Mouse (Mus musculus) hindbrain, embryonic 11.5 days (tissue): ENCODE data around the gene Bcl2a1d. TPM values are rescaled to one million over a fixed set of nuclear protein-coding genes. Genes with fewer than 3 reads are reported as not detected.
"Not testable (repeated sequence)": the region's sequence is repeated elsewhere in the genome, so short reads cannot be mapped to it uniquely, and the experiment has no call there.

ENCODE experiments used
- ATAC-seq: fragments of 200-750 bp; cut with Nextera tagmentation; 2 replicates; pipeline ENCODE4 v1.8.0; 2017; ENCODE audit warnings: mild to moderate bottlenecking, moderate TSS enrichment, moderate library complexity; ENCODE audit not compliant: low FRiP score
- DNase-seq: peaks from one replicate; pipeline ENCODE4 v3.0.0-alpha.2; 2015; ENCODE audit warnings: low spot score
- H3K27ac ChIP-seq: fragments of 300-500 bp; sonication (generic); 2 replicates; pipeline ENCODE4 v1.5.1; 2014; ENCODE audit warnings: mild to moderate bottlenecking, low read depth, low read length
- H3K27me3 ChIP-seq: fragments of 300-500 bp; sonication (generic); 2 replicates; pipeline ENCODE4 v1.6.1; 2014; ENCODE audit warnings: mild to moderate bottlenecking, low read length, moderate library complexity, mixed read lengths; ENCODE audit not compliant: control insufficient read depth, insufficient read depth
- H3K36me3 ChIP-seq: fragments of 300-500 bp; sonication (generic); 2 replicates; pipeline ENCODE4 v1.6.1; 2014; ENCODE audit warnings: mild to moderate bottlenecking, low read length, moderate library complexity, mixed read lengths; ENCODE audit not compliant: control insufficient read depth, insufficient read depth
- H3K4me1 ChIP-seq: fragments of 300-500 bp; sonication (generic); replicated peaks from 2 replicates; pipeline ENCODE4 v1.6.1; 2014; ENCODE audit warnings: low read length, mixed read lengths; ENCODE audit not compliant: control insufficient read depth, insufficient read depth
- H3K4me2 ChIP-seq: fragments of 300-500 bp; sonication (generic); replicated peaks from 2 replicates; pipeline ENCODE4 v1.6.1; 2014; ENCODE audit warnings: mild to moderate bottlenecking, low read depth, low read length
- H3K4me3 ChIP-seq: fragments of 300-500 bp; sonication (generic); 2 replicates; pipeline ENCODE4 v1.5.1; 2014; ENCODE audit warnings: low read depth, low read length
- H3K9ac ChIP-seq: fragments of 300-500 bp; sonication (generic); 2 replicates; pipeline ENCODE4 v1.6.1; 2014; ENCODE audit warnings: low read depth, low read length
- H3K9me3 ChIP-seq: fragments of 300-500 bp; sonication (generic); 2 replicates; pipeline ENCODE4 v1.6.1; 2016; ENCODE audit warnings: low read length; ENCODE audit not compliant: control insufficient read depth
- whole genome bisulfite sequencing: fragments of 180-500 bp; shearing (Covaris S2); extraction: QIAGEN DNeasy Blood & Tissue Kit; methylation state at CpG from one replicate; pipeline ENCODE4 v1.1.7; 2014; 5-methylcytosine and 5-hydroxymethylcytosine counted together
- polyA plus RNA-seq: library from polyadenylated mRNA; unstranded; fragments of >200 nt; fragmentation: Nextera tagmentation; extraction: Ambion mirVana; gene quantifications from 2 replicates; pipeline ENCODE4 v1.2.1, GENCODE M21; 2014

Gene Bcl2a1d
- not detected in 2 replicates for polyA plus RNA-seq

DNA sequence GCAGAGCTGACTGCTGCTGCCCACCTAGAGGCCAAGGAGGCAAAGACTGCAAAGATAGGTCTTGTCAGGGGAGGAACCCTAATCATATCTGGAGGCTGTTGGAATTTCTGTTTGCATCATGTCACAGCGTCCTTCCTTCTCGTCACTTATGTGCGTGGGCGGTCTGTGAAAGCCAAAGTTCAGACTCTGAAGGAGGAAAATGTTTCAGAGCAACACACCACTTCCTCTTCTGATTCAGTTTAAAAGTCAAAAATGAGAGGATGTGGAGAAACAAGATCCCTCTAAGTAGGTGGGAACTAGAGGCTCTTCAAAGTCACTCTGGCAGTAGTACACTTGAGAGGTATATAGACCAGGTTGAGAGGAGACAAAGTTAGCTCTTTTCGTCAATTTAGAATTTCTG lies at the start of gene Bcl2a1d:
Gene Bcl2a1d (minus strand): TSS at position 187 of the 400 bp plus-strand sequence.
- not testable (repeated sequence) for H3K4me2 ChIP-seq, H3K4me3 ChIP-seq, H3K36me3 ChIP-seq, H3K9ac ChIP-seq, H3K9me3 ChIP-seq, H3K27me3 ChIP-seq, H3K27ac ChIP-seq, ATAC-seq, DNase-seq, H3K4me1 ChIP-seq
- 91% methylated on average over 5 of the region's 5 CpGs for WGBS

GRCm38 (mm10) chr9:88770239-88770638 lies 38.5 kb upstream of the Bcl2a1d start:
- WGBS = 88% methylated on average over 2 of the region's 6 CpGs
- H3K9ac ChIP-seq, H3K4me3 ChIP-seq, H3K36me3 ChIP-seq, H3K9me3 ChIP-seq, H3K4me2 ChIP-seq, H3K4me1 ChIP-seq, ATAC-seq, H3K27ac ChIP-seq, H3K27me3 ChIP-seq, DNase-seq: not testable (repeated sequence)

DNA sequence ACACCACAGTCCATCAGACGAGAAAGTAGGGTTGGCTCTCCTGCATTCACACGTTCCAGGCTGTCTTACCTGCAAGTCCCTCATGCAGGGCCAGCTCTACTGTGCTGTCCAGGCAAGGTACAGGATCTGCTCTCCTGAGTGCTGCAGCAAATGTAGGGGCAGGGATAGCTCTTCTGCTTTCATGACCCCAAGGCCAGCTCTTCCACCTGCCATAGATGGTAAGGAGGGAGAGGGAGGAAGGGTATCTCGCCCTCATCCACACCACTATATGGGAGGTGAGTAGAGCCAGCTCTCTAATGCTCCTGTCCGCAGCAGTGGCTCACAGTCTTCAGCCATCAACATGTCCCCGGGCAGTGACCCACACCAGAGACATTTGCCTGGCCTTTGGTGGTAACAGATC lies 37.8 kb upstream of the Bcl2a1d start:
- H3K9ac ChIP-seq, H3K27ac ChIP-seq, H3K4me1 ChIP-seq, ATAC-seq, H3K36me3 ChIP-seq, H3K4me3 ChIP-seq, H3K9me3 ChIP-seq, DNase-seq, H3K27me3 ChIP-seq, H3K4me2 ChIP-seq: not testable (repeated sequence)
- 89% methylated on average over 4 of the region's 5 CpGs for WGBS

- not testable (repeated sequence) for ATAC-seq, H3K9me3 ChIP-seq, H3K4me2 ChIP-seq, H3K4me3 ChIP-seq, H3K9ac ChIP-seq, H3K27me3 ChIP-seq, H3K4me1 ChIP-seq, DNase-seq, H3K36me3 ChIP-seq, H3K27ac ChIP-seq
- no CpG with 5 or more reads among the region's 2 CpGs for WGBS
Observed at GRCm38 (mm10) chr9:88746687-88747086, 15.0 kb upstream of the Bcl2a1d start.

DNA sequence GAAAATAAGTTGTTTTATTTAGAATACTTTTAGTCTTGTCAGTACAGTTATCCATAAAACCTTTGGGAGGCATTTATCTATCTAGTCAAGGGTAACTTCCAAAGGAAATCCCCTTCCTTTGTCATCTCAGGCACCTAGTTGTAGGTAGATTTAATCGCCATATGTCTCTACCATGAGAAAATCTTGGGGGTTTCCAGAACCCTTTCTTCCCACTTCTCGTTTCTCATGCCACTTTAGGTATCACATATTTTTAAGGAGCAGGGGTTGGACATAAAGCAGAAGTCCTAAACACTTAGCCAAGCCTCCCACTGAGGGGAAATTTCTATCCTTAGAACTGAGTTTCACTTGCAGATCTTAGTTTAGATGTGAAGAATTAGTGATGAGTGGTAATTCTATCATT lies 14.3 kb upstream of the Bcl2a1d start:
- H3K9ac ChIP-seq, ATAC-seq: not testable (repeated sequence)
- 100% methylated on average over 1 of the region's 2 CpGs for WGBS

GRCm38 (mm10) chr9:88735289-88735688 lies 3.6 kb upstream of the Bcl2a1d start:
- H3K27me3 ChIP-seq, H3K4me1 ChIP-seq, DNase-seq, H3K27ac ChIP-seq, H3K36me3 ChIP-seq, H3K9ac ChIP-seq, H3K4me3 ChIP-seq, H3K9me3 ChIP-seq, H3K4me2 ChIP-seq, ATAC-seq: not testable (repeated sequence)

More for the DNA sequence above, 14.3 kb upstream of the Bcl2a1d start:
- H3K4me1 ChIP-seq, H3K4me2 ChIP-seq, DNase-seq, H3K9me3 ChIP-seq, H3K27ac ChIP-seq, H3K36me3 ChIP-seq, H3K27me3 ChIP-seq, H3K4me3 ChIP-seq: not testable (repeated sequence)

DNA sequence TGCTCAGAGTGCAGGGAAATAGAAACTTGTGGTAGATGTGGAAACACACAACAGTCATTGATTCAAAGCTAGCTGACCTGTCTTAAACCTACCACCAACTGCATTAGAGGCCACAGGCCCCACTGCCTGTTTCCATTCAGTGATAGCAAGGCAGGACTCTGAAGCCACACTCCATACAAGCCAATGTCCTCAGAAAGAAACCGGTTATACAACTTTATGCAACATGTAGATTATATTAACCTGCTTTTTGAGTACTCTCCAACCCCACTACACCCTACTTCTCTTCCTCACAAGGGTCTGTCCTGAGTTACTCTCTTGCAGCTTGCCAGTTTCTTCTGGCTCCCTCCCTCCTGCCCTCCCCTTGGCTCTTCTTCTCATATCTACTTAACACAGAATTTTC lies 1.5 kb upstream of the Bcl2a1d start:
- not testable (repeated sequence) for H3K4me1 ChIP-seq, ATAC-seq, H3K4me2 ChIP-seq, H3K27me3 ChIP-seq, H3K36me3 ChIP-seq, DNase-seq, H3K9me3 ChIP-seq, H3K27ac ChIP-seq, H3K9ac ChIP-seq, H3K4me3 ChIP-seq
- WGBS = 91% methylated on average over 1 of the region's 1 CpGs

GRCm38 (mm10) chr9:88732334-88732733 lies 620 bp upstream of the Bcl2a1d start:
- not testable (repeated sequence) for H3K4me3 ChIP-seq, DNase-seq, H3K4me2 ChIP-seq, H3K9me3 ChIP-seq, H3K27me3 ChIP-seq, ATAC-seq, H3K36me3 ChIP-seq, H3K27ac ChIP-seq, H3K9ac ChIP-seq, H3K4me1 ChIP-seq
- 87% methylated on average over 1 of the region's 3 CpGs for WGBS

- DNase-seq, ATAC-seq, H3K9me3 ChIP-seq, H3K36me3 ChIP-seq, H3K4me1 ChIP-seq, H3K27me3 ChIP-seq, H3K9ac ChIP-seq, H3K4me3 ChIP-seq, H3K4me2 ChIP-seq, H3K27ac ChIP-seq: not testable (repeated sequence)
Observed at GRCm38 (mm10) chr9:88728311-88728710, 3.4 kb downstream of the Bcl2a1d start.
